Mouse (Mus musculus) liver, adult 2 months (tissue): ENCODE results near the gene Cacna1g.
"Not testable (repeated sequence)": the region's sequence is repeated elsewhere in the genome, so short reads cannot be mapped to it uniquely, and the experiment has no call there.

Experiments
- CTCF ChIP-seq: fragments of 200-500 bp; IDR thresholded peaks from 2 replicates; pipeline ENCODE4 v1.5.1; 2011; ENCODE audit warnings: low read depth, low read length, control low read depth
- POLR2A ChIP-seq: fragments of 200-500 bp; IDR thresholded peaks from 2 replicates; pipeline ENCODE4 v1.6.1; 2011; ENCODE audit warnings: low read length, control low read depth; ENCODE audit not compliant: insufficient read depth; ENCODE audit errors: extremely low read depth

- not testable (repeated sequence) for TF ChIP-seq CTCF, POLR2A
These were observed 80.5 kb downstream of the Cacna1g start for GRCm38 (mm10) chr11:94393490-94393889.
